Mouse (Mus musculus) c-Kit-positive CD71-positive TER-119-positive erythroid progenitor cells, embryonic 14.5 days (primary cell): ENCODE data around the gene Olfr524.
A peak's percentile ranks its signal among the peaks of the same experiment; 100 is the strongest.

Experiments used
- DNase-seq: peaks from one replicate; pipeline ENCODE4 v3.0.0-alpha.2; 2013; ENCODE audit warnings: low spot score

Olfr524 gene

DNA sequence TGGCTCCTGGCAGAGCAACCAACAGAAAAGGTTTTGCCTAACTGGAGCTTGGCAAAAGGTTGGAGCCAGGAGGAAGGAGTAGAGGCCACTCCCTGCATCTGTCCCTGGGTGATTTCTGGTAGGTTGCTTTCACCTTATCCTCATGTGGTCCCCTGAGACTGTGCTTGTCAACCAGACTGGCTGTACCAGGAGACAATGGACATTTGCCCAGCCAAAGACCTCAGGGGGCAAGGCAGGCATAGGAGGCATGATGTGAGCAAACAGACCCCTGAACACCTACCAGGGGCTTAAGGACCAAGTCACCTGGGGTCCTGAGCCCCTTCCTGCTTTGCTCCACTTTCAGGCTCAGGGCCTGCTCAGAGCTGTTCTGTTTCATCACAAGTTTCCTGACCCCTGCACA, at the start of gene Olfr524:
TSS of gene Olfr524 (minus strand) at position 101 of the 400 bp plus-strand sequence.
- no peak for DNase-seq

DNA sequence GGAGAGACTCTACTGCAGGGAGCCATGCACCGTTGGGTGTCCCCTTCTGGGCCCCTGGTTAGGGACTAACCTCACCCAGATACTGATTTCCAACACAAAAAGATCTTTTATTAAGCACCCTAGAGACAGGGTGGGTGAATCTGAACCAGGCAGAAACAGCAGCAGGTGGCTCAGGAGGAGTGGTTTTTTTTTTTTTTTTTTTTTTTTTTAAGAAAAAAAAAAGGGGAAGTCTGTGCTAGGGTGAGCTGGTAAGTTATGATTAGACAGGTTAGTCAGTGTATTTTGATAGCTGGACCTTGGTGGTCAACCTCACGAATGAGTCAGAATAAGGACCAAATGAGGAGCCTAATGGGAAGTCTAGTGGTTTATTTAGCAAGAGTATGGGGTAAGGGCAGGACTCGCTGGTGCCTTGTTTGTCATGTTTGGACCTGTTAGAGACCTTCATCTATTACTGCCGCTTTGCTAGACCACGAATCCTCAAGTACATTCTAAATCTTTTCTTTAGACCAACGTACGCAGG, 48.1 kb upstream of the Olfr524 start:
- DNase-seq, result no peak

DNA sequence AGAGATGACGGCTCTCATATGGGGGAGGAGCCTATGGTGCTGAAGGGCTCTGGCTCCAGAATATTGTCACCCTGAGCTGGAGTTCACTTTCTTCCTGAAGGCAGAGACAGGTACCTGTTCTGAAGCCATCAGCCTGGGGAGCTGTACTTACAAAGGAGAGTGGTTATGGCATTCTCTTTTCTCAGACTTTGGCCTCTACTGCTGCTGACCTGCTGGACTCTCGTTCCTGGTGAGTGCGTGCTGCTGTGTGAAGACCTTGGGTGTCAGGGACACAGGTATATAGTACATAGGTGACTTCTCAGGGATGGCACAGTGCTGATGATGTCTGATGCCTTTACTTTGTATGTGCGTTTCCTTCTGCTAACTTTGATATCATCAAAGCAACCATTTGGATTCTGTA, 41.5 kb upstream of the Olfr524 start, which contains the start of gene 5830411N06Rik:
TSS of gene 5830411N06Rik (plus strand) at position 69 of the 400 bp plus-strand sequence.
- DNase-seq, result no peak

DNA sequence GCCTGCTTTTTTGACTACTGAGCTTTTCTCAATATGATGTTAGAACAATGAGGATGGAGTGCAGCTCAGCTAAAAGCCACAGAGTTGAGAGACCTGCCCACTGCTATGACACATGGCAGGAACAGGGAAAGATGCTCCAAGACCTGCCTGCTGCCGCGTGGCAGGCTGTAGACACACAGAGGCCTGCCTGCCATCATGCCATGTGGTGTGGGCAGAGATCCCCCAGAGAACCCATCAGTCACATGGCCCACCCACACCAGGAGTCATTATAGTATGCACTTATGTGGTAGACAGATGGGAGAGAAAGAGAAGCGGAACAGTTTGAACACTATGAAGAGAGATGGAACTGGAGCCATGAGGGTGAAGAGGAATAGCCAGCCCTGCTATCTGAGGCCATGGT, 27.9 kb upstream of the Olfr524 start:
- no peak for DNase-seq

DNA sequence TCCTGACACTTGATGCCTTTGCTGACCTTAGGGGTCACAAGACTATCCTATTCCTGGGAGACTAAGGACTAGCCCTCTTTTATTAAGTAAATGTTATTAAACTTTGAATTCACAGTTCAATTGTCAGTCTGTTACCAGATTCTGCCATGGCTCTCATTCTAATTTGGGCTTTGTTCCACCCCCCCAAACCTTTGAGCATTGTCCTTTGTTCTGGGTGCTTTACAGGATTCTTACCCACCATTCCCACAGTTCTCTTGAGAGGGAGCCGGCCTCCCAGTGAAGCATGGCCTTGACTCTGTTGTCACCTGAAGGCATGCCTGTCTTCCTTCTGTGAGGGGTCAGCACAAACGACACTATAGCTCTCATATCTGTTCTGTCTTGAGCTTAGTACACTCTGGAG, 25.3 kb upstream of the Olfr524 start:
- no peak for DNase-seq

DNA sequence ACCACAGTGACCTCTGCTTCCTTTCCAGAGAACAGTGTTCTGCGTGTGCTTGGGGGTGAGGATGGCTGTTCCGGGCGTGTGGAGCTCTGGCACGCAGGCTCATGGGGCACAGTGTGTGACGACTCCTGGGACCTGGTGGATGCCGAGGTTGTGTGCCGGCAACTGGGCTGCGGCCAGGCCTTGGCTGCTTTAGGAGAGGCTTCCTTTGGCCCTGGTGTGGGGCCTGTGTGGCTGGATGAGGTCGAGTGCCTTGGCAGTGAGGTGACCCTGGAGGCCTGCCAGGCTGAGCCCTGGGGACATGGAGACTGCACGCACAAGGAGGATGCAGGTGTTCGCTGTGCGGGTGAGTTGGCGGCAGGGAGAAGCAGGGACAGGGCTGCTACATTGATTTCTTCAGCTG, 22.7 kb upstream of the Olfr524 start:
- DNase-seq, result no peak

DNA sequence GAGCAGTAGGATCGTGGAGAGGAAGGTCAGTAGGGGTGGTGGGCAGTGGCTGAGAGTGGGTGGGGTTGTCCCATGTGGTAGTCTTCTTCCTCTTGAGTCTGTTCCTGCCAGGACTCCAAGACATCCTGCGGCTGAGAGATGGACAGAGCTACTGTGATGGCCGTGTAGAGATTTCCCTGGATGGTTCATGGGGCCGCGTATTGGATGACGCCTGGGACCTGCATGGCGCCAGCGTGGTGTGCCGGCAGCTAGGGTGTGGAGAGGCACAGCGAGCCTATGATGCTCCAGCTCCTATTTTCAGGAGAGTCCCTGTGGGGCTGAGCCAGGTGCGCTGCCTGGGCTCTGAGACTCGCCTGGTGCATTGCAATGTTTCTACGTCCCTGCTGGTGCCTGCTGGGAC, 18.4 kb upstream of the Olfr524 start:
- DNase-seq, result no peak

DNA sequence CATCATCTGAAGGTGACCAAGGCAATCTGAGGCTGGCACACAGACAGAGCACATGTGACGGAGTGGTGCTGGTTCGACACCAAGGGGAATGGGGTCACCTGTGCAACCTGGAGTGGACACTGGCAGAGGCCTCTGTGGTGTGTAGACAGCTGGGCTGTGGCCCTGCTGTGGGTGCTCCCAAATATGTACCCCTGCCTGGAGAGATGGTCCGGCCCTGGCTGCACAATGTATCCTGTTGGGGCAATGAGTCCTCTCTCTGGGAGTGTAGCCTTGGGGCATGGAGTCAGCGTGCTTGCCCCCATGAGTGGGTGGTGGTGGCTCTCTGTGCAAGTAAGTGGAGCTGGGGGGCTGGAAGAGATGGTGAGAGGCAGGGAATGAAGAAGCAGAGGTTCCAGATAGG, 14.6 kb upstream of the Olfr524 start:
- DNase-seq, result no peak

DNA sequence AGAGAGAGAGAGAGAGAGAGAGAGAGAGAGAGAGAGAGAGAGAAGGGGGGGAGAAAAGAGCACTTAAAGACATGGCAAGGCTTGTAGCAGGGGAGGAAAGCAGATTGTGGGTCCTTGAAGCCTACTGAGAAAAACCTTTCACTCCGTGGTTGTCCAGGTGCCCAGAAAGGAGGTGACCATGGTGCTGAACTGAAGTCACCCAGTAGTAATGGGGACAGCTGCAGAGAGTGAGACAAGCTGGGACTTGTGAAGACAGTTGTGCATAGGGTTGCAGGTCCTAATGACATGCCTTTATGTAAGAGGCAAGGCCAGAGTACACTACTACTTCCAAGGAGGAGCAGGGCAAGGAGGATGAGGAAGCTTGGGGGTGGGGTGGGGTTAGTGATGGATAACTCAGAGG, 13.5 kb upstream of the Olfr524 start:
- DNase-seq, result no peak

DNA sequence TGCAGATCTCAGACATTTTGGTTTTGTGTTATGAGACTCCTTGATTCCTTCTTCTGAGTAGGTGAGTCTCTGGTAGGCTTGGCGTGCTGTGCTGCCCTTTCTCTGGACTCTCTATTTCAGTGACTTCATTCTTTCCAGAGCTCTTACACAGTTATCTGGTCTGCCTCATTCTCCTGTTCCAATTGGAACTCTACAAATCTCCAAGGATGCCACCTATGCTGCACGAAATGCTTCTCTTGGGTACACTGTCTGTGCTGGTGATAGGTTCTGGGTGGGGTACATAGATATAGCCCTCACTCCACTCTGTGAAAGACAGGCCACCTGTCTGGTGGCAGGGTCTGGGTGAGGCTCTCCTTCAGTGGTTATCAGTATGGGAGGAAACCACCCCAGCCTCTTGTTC, 12.2 kb upstream of the Olfr524 start, which contains the start of gene Cd163l1:
TSS of gene Cd163l1 (plus strand) at position 301 of the 400 bp plus-strand sequence.
- no peak for DNase-seq

DNA sequence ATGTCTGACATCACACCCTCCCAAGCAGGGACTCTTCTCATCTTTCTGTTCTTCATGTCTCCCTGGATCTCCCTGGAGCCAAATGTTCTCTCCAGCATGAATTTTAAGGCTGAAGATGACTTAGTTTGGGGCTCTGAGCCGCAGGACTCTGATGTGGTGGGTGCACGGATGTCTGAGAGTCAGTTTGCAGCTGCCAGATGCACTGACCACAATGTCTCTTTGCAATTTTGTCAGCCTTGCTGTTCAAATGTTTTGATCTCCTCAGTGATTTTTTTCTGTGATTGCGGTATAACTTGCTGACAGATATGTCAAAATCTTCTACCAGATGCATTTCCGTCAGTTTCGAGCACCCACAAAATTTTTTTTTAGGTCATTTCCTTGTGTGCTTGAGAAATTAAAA, 8.1 kb upstream of the Olfr524 start:
- no peak for DNase-seq

DNA sequence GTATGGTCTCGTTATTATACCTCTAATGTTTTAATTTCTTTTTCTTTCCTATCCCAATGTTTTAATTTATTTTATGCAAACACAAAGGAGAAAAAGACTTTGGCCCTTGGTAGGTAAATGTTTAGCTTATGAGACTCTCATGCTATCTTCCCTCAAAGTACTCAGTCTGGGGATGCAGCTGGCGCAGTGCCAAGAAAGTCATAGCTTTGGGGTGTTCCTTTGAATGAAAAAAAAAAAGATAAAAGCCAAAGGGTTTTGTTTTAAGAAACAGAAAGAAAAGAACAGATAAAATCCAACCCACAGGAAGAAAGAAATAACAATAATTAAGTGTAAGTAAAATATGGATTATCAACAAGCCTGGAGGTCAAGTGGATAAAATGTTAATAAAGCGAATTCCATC, 2.9 kb upstream of the Olfr524 start:
- peak; percentile 45 for DNase-seq

DNA sequence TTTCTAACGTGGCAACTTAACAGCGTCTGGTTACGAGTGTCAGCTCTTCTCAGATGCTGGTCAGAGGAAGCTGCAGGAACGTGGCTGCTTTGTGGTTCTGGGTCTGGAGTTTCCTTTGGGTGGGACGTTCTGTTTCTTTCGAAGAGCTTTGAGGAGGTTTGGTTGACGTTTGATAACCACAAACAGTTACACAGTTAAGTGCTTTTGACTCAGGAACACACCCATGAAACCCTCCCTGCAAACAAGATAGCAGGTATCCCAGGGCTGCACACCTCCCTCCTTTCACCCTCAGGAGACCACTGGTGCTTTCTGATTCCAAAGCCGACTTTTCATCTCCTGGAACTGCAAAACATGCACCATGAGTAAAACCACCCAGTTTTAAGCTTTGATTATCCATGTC, 2.4 kb upstream of the Olfr524 start:
- DNase-seq, result peak; percentile 42

DNA sequence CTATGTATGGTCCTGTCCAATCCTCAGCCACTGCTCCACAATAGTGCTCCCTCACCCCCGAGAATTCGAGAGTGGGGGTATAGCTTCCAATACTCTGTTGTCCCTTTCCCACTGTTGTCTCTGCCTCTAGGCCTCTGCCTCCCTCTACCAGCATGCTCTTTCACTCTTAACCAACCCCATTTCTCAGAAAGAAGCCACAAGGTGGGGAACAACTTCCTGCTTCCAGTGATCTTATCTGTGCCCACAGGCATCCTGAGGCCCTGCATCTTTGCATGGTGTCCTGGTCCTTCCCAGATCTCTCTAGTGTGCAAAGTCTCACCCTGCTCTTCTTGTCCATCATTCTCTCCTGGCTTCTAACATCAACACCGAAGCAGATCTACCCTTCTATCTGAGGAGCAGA, 1.1 kb upstream of the Olfr524 start:
- DNase-seq, result no peak

DNA sequence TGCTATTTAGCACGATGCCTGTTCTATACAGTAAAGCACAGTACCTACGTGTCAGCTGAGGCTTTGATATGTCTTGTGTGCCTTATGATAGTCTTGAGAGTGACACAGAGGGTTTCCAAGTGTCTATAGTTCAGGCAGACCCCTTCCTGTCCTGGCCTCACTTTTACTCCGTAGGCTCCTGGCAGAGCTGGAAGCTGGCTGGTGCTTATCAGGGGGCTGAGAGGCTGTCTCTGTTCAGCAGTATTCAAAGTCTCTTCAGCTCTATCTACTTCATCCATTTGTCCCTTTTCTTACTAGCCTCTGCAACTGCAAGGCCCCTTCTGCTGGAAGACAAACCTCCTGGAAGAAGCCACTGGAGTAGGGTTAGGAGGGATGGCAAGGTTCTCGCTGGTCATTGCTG, 4.7 kb downstream of the Olfr524 start:
- no peak for DNase-seq

DNA sequence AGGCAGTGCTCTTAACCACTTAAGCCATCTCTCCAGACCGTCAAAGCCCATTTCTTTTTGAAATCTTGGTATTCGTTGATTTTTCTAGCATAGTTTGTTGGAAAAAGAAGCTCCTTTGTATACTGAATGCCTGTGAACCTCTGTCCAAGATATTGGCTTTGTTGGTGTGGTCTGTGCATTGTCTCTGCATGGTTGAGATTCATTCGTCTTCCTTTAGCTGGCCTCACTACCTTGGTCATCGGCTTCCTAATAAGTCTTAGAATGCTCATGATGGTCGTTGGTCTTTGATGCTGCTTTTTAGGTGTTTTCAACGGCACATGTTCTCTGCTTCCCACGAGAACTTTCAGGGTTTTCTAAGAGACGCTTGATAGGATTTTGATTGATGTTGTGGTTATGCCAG, 9.8 kb downstream of the Olfr524 start:
- DNase-seq, result no peak

DNA sequence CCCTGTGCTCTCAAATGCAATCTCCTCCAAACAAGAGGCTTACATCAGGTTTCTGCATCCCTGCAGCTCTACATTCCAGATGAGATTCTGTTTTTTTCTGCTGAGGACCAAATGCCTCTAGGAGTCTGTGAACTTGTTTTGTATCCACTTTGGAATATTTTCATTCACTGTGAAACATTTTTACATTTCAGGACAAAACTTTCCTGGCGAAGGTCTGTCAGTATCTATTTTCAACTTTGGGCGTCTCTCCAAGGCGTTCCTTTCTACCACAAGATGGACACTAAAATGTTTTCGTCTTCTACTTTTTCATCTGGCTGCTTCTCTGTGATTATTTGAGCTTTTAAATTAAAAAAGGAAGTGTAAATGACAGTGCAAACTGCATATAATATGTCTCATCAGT, 11.7 kb downstream of the Olfr524 start:
- DNase-seq, result no peak

DNA sequence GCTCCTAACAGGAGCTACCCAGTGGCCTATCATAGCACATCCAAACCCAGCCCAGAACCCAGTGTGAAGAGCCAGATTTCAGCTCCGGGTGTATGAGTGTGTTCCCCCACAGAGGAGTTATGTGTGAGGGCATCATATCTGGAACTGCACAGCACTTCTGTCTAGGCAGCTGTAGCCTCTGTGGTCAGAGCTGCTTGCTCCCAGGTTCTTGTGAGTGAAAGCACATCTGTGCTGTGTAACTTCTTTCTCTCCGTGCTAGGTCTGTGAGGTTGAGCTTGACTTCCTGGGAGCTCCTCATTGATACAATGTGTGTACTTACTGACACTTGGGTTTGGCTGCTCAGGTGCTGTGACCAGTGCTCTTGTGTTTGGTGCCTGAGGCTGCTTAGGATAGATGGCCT, 12.9 kb downstream of the Olfr524 start:
- no peak for DNase-seq

DNA sequence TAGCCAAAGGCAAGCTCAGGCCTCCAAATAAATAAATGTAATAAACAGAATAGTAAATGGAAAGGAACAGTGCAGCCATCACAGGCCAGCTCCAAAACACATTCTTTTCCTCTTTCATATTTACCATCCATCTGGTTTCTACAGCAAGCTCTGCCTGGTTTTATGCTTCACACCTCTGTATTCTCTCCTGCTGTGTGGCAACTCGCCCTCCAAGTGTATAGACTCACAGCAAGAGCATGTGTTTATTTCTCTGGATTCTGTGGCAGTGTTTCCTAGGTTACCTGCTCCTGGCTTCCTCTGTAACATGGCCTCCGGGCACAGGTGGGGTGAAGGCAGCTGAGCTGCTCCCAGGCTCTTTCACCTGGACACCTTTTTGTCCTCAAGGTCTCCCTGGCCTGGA, 13.3 kb downstream of the Olfr524 start:
- DNase-seq, result no peak

DNA sequence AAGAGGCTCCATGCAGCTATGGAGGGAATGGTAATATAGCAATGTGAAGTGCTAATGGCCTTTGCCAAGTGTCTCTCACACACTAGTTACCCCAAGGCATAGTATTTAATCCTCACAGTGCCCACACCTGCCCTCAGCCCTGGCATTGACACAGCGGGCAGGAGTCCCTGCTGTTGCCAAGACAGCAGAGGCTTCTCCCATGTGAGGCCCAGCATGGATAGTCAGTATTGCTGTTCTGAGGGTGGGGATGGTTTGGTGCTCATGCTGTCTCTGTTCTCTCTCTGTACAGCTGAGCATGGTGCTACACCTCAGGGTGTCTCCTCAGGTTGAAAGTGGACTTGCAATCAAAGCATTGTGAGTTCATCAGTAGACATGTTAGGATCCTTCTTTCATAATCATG, 15.3 kb downstream of the Olfr524 start:
- DNase-seq, result no peak

DNA sequence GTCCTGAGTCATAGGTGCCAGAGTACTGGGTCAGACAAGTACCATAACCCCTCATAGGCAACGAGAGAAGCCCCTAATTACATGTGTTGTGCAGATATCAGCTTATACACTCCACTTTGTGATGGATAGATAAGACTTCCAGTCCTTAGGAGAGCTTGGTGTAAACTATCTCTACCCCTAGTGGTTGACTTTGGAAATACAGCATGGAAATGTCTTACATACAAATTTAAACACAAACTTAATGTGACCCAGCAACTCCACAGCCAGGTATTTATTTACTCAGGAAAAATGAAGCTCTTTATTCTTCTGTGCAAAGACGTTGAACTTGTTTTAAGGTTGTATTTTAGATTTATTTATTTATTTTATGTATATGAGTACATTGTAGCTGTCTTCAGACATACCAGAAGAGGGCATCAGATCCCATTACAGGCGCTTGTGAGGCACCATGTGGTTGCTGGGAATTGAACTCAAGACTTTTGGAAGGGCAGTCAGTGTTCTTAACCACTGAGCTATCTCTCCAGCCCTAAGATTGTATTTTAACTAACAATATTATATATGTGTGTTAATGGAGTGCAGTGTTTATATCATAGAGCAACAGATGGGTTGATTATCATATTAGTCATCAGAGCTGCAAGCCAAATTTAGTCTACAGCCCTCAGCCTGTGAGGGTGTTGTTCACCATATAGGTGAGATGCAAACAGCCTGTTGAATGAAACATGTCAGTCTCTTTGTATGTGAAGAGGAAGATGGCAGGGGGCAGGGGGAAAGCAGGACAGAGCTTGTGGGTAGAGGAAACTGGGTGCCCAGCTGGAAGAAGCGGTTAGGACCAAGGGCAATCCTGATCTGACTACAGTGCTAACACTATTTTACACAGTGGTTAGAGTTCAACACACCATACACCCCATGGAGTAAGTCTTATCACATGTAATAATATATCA, 17.1 kb downstream of the Olfr524 start:
- peak; percentile 64 for DNase-seq

DNA sequence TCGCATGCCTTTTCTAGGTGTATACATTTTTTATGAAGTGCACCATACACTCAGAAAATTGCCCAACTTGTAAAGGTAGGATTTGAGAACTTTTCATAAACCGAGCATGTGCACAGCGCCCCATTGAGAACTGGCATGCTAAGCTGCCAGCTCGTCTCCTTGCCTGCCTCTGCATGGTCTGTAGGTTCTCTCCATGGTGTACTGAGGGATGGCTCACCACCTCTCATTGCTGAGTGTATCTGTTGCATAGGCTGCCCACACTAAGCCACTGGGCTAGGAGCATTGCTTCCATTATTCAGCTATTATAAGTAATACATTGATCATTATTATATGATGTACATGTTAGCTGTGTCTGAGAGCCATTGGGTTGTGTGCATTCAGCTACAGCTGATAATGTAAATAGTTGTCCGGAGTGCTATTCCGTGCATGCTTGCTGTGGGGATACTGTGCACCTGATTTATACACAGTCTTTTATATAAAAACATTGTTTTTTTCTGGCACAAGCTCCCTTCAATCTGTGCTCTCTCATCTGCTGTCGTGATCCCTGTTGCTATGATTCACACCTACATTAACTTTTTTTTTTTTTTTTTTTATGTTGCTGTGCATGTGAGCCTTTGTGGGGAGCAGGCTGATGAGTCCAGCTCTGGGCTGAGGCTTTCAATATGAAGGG, 17.9 kb downstream of the Olfr524 start:
- no peak for DNase-seq
